Mouse (Mus musculus): ENCODE results near the gene Zfp94. TPM values are rescaled to one million over a fixed set of nuclear protein-coding genes. Genes with fewer than 3 reads are reported as not detected.

The Zfp94 gene
- polyA plus RNA-seq, 1 experiment from 2014 or later: 9.0 TPM

- H3K4me2 ChIP-seq (ENCODE audit: low read depth, low read length): peak overlapping the region; percentile 87
- H3K4me1 ChIP-seq (ENCODE audit: control insufficient read depth, insufficient read depth, low read length): 0 out of 2 replicates have a peak, but pooled peaks cover 8% of the 10 kb centered on the region
- peak overlapping the region; percentile 88 for H3K9ac ChIP-seq (ENCODE audit: low read length)
- no peaks in the 10 kb centered on the region for H3K9me3 ChIP-seq (replicated peaks; ENCODE audit: control insufficient read depth, low read length)
- no peak for ATAC-seq (ENCODE audit: insufficient read depth, low FRiP score)
- H3K27ac ChIP-seq (ENCODE audit: low read length): peak overlapping the region; percentile 94
- no peaks in the 10 kb centered on the region for H3K27me3 ChIP-seq (ENCODE audit: control insufficient read depth, insufficient read depth, low read length)
- peaks cover 33% of the 10 kb centered on the region for H3K36me3 ChIP-seq (ENCODE audit: control insufficient read depth, insufficient read depth, low read length)
- H3K4me3 ChIP-seq (replicated peaks; ENCODE audit: low read length): peak overlapping the region; percentile 81
- under 1% methylated on average over 12 of the region's 12 CpGs for WGBS
Observed at GRCm38 (mm10) chr7:24298635-24298972, 17.9 kb downstream of the Zfp94 start.

- H3K27ac ChIP-seq (ENCODE audit: low read length): no peak overlapping the region
- H3K27me3 ChIP-seq (ENCODE audit: control insufficient read depth, insufficient read depth, low read length): no peaks in the 10 kb centered on the region
- 92% methylated on average over 15 of the region's 15 CpGs for WGBS
- no peak overlapping the region for H3K4me3 ChIP-seq (replicated peaks; ENCODE audit: low read length)
- 0 out of 2 replicates have a peak, but pooled peaks cover 8% of the 10 kb centered on the region for H3K4me1 ChIP-seq (ENCODE audit: control insufficient read depth, insufficient read depth, low read length)
- ATAC-seq (ENCODE audit: insufficient read depth, low FRiP score): no peak
- no peaks in the 10 kb centered on the region for H3K9me3 ChIP-seq (replicated peaks; ENCODE audit: control insufficient read depth, low read length)
- peaks cover 31% of the 10 kb centered on the region for H3K36me3 ChIP-seq (ENCODE audit: control insufficient read depth, insufficient read depth, low read length)
- H3K9ac ChIP-seq (ENCODE audit: low read length): no peak overlapping the region
- H3K4me2 ChIP-seq (ENCODE audit: low read depth, low read length): peak overlapping the region; percentile 87; the same call in 1 of the 2 replicates
Observed at GRCm38 (mm10) chr7:24297361-24298095, 18.9 kb downstream of the Zfp94 start.

- H3K9ac ChIP-seq (ENCODE audit: low read length): no peak overlapping the region
- WGBS: 90% methylated on average over 7 of the region's 7 CpGs
Observed at GRCm38 (mm10) chr7:24296386-24296785, 20.1 kb downstream of the Zfp94 start.

GRCm38 (mm10) chr7:24295376-24295775 is 21.1 kb downstream of the Zfp94 start:
- Histone ChIP-seq H3K4me3 (replicated peaks; ENCODE audit: low read length) (no peak overlapping the region), H3K9me3 (replicated peaks; ENCODE audit: control insufficient read depth, low read length) (no peaks in the 10 kb centered on the region; the same call in 1 of the 2 replicates), H3K27ac (ENCODE audit: low read length) (no peak overlapping the region), H3K27me3 (ENCODE audit: control insufficient read depth, insufficient read depth, low read length) (no peaks in the 10 kb centered on the region), H3K9ac (ENCODE audit: low read length) (no peak overlapping the region), H3K36me3 (ENCODE audit: control insufficient read depth, insufficient read depth, low read length) (peaks cover 48% of the 10 kb centered on the region), H3K4me1 (ENCODE audit: control insufficient read depth, insufficient read depth, low read length) (0 out of 2 replicates have a peak, but pooled peaks cover 8% of the 10 kb centered on the region), H3K4me2 (ENCODE audit: low read depth, low read length) (no peak overlapping the region)
- 96% methylated on average over 7 of the region's 7 CpGs for WGBS
- no peak for ATAC-seq (ENCODE audit: insufficient read depth, low FRiP score)

More at GRCm38 (mm10) chr7:24296386-24296785, 20.1 kb downstream of the Zfp94 start:
- 0 out of 2 replicates have a peak, but pooled peaks cover 8% of the 10 kb centered on the region for H3K4me1 ChIP-seq (ENCODE audit: control insufficient read depth, insufficient read depth, low read length)
- H3K9me3 ChIP-seq (replicated peaks; ENCODE audit: control insufficient read depth, low read length): no peaks in the 10 kb centered on the region; the same call in 1 of the 2 replicates
- H3K4me3 ChIP-seq (replicated peaks; ENCODE audit: low read length): no peak overlapping the region
- peaks cover 38% of the 10 kb centered on the region for H3K36me3 ChIP-seq (ENCODE audit: control insufficient read depth, insufficient read depth, low read length)
- H3K27ac ChIP-seq (ENCODE audit: low read length): no peak overlapping the region
- no peak for ATAC-seq (ENCODE audit: insufficient read depth, low FRiP score)
- H3K27me3 ChIP-seq (ENCODE audit: control insufficient read depth, insufficient read depth, low read length): no peaks in the 10 kb centered on the region
- H3K4me2 ChIP-seq (ENCODE audit: low read depth, low read length): no peak overlapping the region

GRCm38 (mm10) chr7:24294763-24295162 is 21.7 kb downstream of the Zfp94 start:
- Histone ChIP-seq H3K27me3 (ENCODE audit: control insufficient read depth, insufficient read depth, low read length) (no peaks in the 10 kb centered on the region), H3K4me3 (replicated peaks; ENCODE audit: low read length) (no peak overlapping the region), H3K27ac (ENCODE audit: low read length) (no peak overlapping the region), H3K9ac (ENCODE audit: low read length) (no peak overlapping the region), H3K36me3 (ENCODE audit: control insufficient read depth, insufficient read depth, low read length) (peaks cover 54% of the 10 kb centered on the region), H3K4me1 (ENCODE audit: control insufficient read depth, insufficient read depth, low read length) (0 out of 2 replicates have a peak, but pooled peaks cover 8% of the 10 kb centered on the region), H3K4me2 (ENCODE audit: low read depth, low read length) (no peak overlapping the region), H3K9me3 (replicated peaks; ENCODE audit: control insufficient read depth, low read length) (no peaks in the 10 kb centered on the region; the same call in 1 of the 2 replicates)
- ATAC-seq (ENCODE audit: insufficient read depth, low FRiP score): no peak
- WGBS: 94% methylated on average over 4 of the region's 4 CpGs

- 71% methylated on average over 12 of the region's 12 CpGs for WGBS
- peaks cover 55% of the 10 kb centered on the region for H3K36me3 ChIP-seq (ENCODE audit: control insufficient read depth, insufficient read depth, low read length)
Observed at GRCm38 (mm10) chr7:24293061-24293851, 23.2 kb downstream of the Zfp94 start.

GRCm38 (mm10) chr7:24291387-24292090 is 24.9 kb downstream of the Zfp94 start:
- Histone ChIP-seq H3K4me2 (ENCODE audit: low read depth, low read length) (no peak overlapping the region), H3K27ac (ENCODE audit: low read length) (no peak overlapping the region), H3K9me3 (replicated peaks; ENCODE audit: control insufficient read depth, low read length) (no peaks in the 10 kb centered on the region; the same call in 1 of the 2 replicates), H3K27me3 (ENCODE audit: control insufficient read depth, insufficient read depth, low read length) (no peaks in the 10 kb centered on the region), H3K4me1 (ENCODE audit: control insufficient read depth, insufficient read depth, low read length) (no peaks in the 10 kb centered on the region), H3K9ac (ENCODE audit: low read length) (no peak overlapping the region), H3K36me3 (ENCODE audit: control insufficient read depth, insufficient read depth, low read length) (peaks cover 55% of the 10 kb centered on the region), H3K4me3 (replicated peaks; ENCODE audit: low read length) (no peak overlapping the region)
- ATAC-seq (ENCODE audit: insufficient read depth, low FRiP score): no peak
- 88% methylated on average over 27 of the region's 27 CpGs for WGBS

More at GRCm38 (mm10) chr7:24293061-24293851, 23.2 kb downstream of the Zfp94 start:
- no peak overlapping the region for H3K4me3 ChIP-seq (replicated peaks; ENCODE audit: low read length)
- H3K4me2 ChIP-seq (ENCODE audit: low read depth, low read length): no peak overlapping the region
- H3K27ac ChIP-seq (ENCODE audit: low read length): peak overlapping the region; percentile 46; the same call in 1 of the 2 replicates
- H3K27me3 ChIP-seq (ENCODE audit: control insufficient read depth, insufficient read depth, low read length): no peaks in the 10 kb centered on the region
- no peak overlapping the region for H3K9ac ChIP-seq (ENCODE audit: low read length)
- H3K4me1 ChIP-seq (ENCODE audit: control insufficient read depth, insufficient read depth, low read length): 0 out of 2 replicates have a peak, but pooled peaks cover 6% of the 10 kb centered on the region
- peak; percentile 46; the same call in 1 of the 2 replicates for ATAC-seq (ENCODE audit: insufficient read depth, low FRiP score)
- no peaks in the 10 kb centered on the region; the same call in 1 of the 2 replicates for H3K9me3 ChIP-seq (replicated peaks; ENCODE audit: control insufficient read depth, low read length)

- Histone ChIP-seq H3K4me1 (ENCODE audit: control insufficient read depth, insufficient read depth, low read length) (no peaks in the 10 kb centered on the region), H3K4me2 (ENCODE audit: low read depth, low read length) (no peak overlapping the region), H3K9me3 (replicated peaks; ENCODE audit: control insufficient read depth, low read length) (no peaks in the 10 kb centered on the region; the same call in 1 of the 2 replicates), H3K36me3 (ENCODE audit: control insufficient read depth, insufficient read depth, low read length) (peaks cover 46% of the 10 kb centered on the region), H3K27me3 (ENCODE audit: control insufficient read depth, insufficient read depth, low read length) (no peaks in the 10 kb centered on the region), H3K4me3 (replicated peaks; ENCODE audit: low read length) (no peak overlapping the region), H3K27ac (ENCODE audit: low read length) (no peak overlapping the region), H3K9ac (ENCODE audit: low read length) (no peak overlapping the region)
- no peak for ATAC-seq (ENCODE audit: insufficient read depth, low FRiP score)
- WGBS: 92% methylated on average over 4 of the region's 4 CpGs
Observed at GRCm38 (mm10) chr7:24290106-24290693, 26.3 kb downstream of the Zfp94 start.
